Mouse (Mus musculus): ENCODE data around the gene Lpp.

- TF ChIP-seq CTCF (IDR thresholded peaks at IDR 0.05; ENCODE audit: low read depth, low read length) (no peak), GATA1 (IDR thresholded peaks at IDR 0.05; ENCODE audit: borderline replicate concordance, low read length) (no peak), TAL1 (conservative IDR thresholded peaks at IDR 0.05; ENCODE audit: low read depth, low read length) (no peak)
Measured at GRCm38 (mm10) chr16:24766596-24766995, 373.3 kb downstream of the Lpp start.
